11 mouse cellular contexts compared by ENCODE assay signal in the genomic region with DNA sequence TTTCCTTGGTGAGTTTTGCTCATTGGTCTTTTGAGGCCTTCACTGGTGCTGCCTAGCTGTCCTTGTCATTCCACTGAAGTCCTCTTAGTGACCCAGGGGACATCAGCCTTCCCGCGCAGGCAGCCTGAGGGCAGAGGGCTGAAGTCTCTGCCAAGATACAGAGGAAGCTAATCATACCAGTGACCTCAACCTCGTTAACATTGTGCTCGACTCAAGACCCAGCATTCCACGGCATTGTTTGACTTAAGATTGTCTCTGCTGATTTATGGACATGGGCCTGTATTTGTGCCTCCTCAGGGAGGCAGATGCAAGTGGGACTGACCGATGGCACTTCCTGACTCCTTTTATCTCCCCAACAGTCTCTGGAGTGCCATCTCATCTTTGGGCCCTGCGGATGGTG. TPM values are rescaled to one million over a fixed set of nuclear protein-coding genes. Genes with fewer than 3 reads are reported as not detected.
DNase-seq lines count a peak whose midpoint lies in the region; ATAC-seq lines count a peak whose summit lies in the region.
"Had no signal": no experiment of that assay in that cellular context is flagged by ENCODE, and none has a peak within 500 bp of the region (broad histone marks: within the 10 kb centered on the region; RNA-seq: fewer than 3 reads in every experiment).

No protein-coding gene starts in this region.

- WGBS in heart, embryonic 14.5 days, result 37% methylated on average over 7 of the region's 7 CpGs
- 46% methylated on average over 7 of the region's 7 CpGs for WGBS in forebrain, embryonic 16.5 days

- H3K4me1 ChIP-seq in heart, embryonic 14.5 days (ENCODE audit: control insufficient read depth in 2 of 2, insufficient read depth in 2 of 2, low read length in 2 of 2), result peaks cover 34 to 47% of the 10 kb centered on the region in 2 experiments
- peaks cover 4% of the 10 kb centered on the region; the same call in 1 of the 2 replicates for H3K4me1 ChIP-seq in forebrain, embryonic 16.5 days (replicated peaks; ENCODE audit: control insufficient read depth, insufficient read depth, low read length)

- H3K4me2 ChIP-seq in heart, embryonic 14.5 days (ENCODE audit: low read length), result no peak overlapping the region; the same call in 1 of the 2 replicates
- H3K4me2 ChIP-seq in forebrain, embryonic 16.5 days (ENCODE audit: low read length), result no peak overlapping the region

- H3K9ac ChIP-seq in heart, embryonic 14.5 days (ENCODE audit: low read length), result 0 out of 2 replicates have a peak overlapping the region, but pooled peaks have one; percentile 38
- no peak overlapping the region for H3K9ac ChIP-seq in forebrain, embryonic 16.5 days (replicated peaks; ENCODE audit: low read depth, low read length)

- H3K27me3 ChIP-seq in heart, embryonic 14.5 days (ENCODE audit: control insufficient read depth, insufficient read depth, low read length), result no peaks in the 10 kb centered on the region
- peaks cover 1% of the 10 kb centered on the region; the same call in 1 of the 2 replicates for H3K27me3 ChIP-seq in forebrain, embryonic 16.5 days (replicated peaks; ENCODE audit: control insufficient read depth, insufficient read depth, low read length)

- no peak overlapping the region for H3K4me3 ChIP-seq in heart, embryonic 14.5 days (ENCODE audit: control insufficient read depth in 1 of 2, insufficient read depth in 1 of 2, low read depth in 1 of 2, low read length in 2 of 2)
- H3K4me3 ChIP-seq in forebrain, embryonic 16.5 days (replicated peaks; ENCODE audit: low read length), result no peak overlapping the region
- H3K4me3 ChIP-seq: gastrocnemius, adult 2 months had no signal

- H3K9me3 ChIP-seq in heart, embryonic 14.5 days (ENCODE audit: control insufficient read depth, low read length), result no peaks in the 10 kb centered on the region
- no peaks in the 10 kb centered on the region; the same call in 1 of the 2 replicates for H3K9me3 ChIP-seq in forebrain, embryonic 16.5 days (ENCODE audit: control insufficient read depth, low read length)

- peak; percentile 27 for DNase-seq in ovary, postnatal 36 days (ENCODE audit: low spot score)
- DNase-seq in ovary, postnatal 10 days (ENCODE audit: low spot score), result no peak
- DNase-seq in kidney, postnatal 25 days, result peak; percentile 68 to 83
- DNase-seq in right cerebral cortex, postnatal 14 days, result no peak
- no peak for DNase-seq in right cerebral cortex, postnatal 4 days
- no peak for DNase-seq in frontal cortex, adult 2 months (ENCODE audit: extremely low spot score in 1 of 2, low spot score in 1 of 2)
- DNase-seq: gastrocnemius, adult 2 months; thymus, postnatal 36 days had no signal

- no peak overlapping the region for H3K27ac ChIP-seq in heart, embryonic 14.5 days (replicated peaks in 1 of 2; ENCODE audit: control insufficient read depth in 1 of 2, insufficient read depth in 1 of 2, low read depth in 2 of 2, low read length in 2 of 2)
- H3K27ac ChIP-seq in forebrain, embryonic 16.5 days (ENCODE audit: low read length), result no peak overlapping the region

- H3K36me3 ChIP-seq in heart, embryonic 14.5 days (ENCODE audit: control insufficient read depth, insufficient read depth, low read length), result no peaks in the 10 kb centered on the region
- H3K36me3 ChIP-seq in forebrain, embryonic 16.5 days (ENCODE audit: control insufficient read depth, insufficient read depth), result no peaks in the 10 kb centered on the region

- ATAC-seq in heart, embryonic 14.5 days (ENCODE audit: insufficient number of reproducible peaks, insufficient read depth, low FRiP score, low read depth), result no peak
- no peak for ATAC-seq in forebrain, embryonic 16.5 days
- ATAC-seq: inflammation-experienced regulatory T-cells, adult 6 months had no signal

RNA-seq across cellular contexts. Expression of gene Lhfpl2, which starts 7.0 kb away (rescaled TPM):
- 19.0 and 21.8 TPM in 2 replicates for polyA plus RNA-seq in heart, embryonic 14.5 days (2014; fragmentation: Nextera tagmentation; extraction: Ambion mirVana)
- 15.0 and 24.1 TPM in 2 replicates for polyA plus RNA-seq in forebrain, embryonic 16.5 days (2015; fragmentation: Nextera tagmentation; extraction: Ambion mirVana)
- polyA plus RNA-seq in frontal cortex, adult 2 months (2012; rRNA removed), result 15.1 and 17.1 TPM in 2 replicates
- polyA plus RNA-seq: inflammation-experienced regulatory T-cells, adult 6 months had no signal

Comparison
In these comparisons a context has a peak if more than half of its experiments do, and no peak if none do; other contexts are left out.
1. DNase-seq: peak in ovary, postnatal 36 days (single experiment) and kidney, postnatal 25 days (2 of 2); none in ovary, postnatal 10 days (single experiment), right cerebral cortex, postnatal 14 days (single experiment), right cerebral cortex, postnatal 4 days (single experiment) and frontal cortex, adult 2 months (0 of 2).